7 mouse cellular contexts compared by ENCODE assay signal in the genomic region with DNA sequence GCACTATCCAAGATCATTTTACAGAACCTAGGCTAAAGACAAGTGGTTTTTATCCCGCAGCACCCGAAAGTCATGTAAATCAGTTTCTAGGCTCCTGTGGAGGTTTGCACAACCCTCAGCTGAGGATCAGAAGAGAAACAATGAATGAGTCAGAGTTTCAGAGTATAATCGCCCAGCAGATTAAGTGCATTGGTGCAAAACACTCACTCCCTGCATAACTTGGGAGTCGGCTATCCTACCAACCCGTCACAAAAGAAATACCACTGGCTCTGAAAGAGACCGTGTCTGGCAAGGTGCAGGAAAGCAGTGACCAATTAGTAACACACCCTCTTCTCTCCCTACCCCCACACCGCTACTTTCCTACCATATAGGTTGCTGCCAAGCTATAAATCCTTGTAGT. TPM values are rescaled to one million over a fixed set of nuclear protein-coding genes. Genes with fewer than 3 reads are reported as not detected.
DNase-seq lines count a peak whose midpoint lies in the region; ATAC-seq and TF ChIP-seq lines count a peak whose summit lies in the region.

No protein-coding gene starts in this region.

- no peak for ATAC-seq in liver, embryonic 15.5 days (ENCODE audit: insufficient read depth)
- no peak for ATAC-seq in stomach, embryonic 14.5 days (ENCODE audit: insufficient number of reproducible peaks, insufficient read depth, low FRiP score, low read depth)

- TF ChIP-seq CTCF in testis, adult 2 months (IDR thresholded peaks at IDR 0.05; ENCODE audit: control insufficient read depth, insufficient read depth, insufficient replicate concordance, low read depth, low read length) = no peak
- no peak for TF ChIP-seq CTCF in cortical plate, adult 2 months (IDR thresholded peaks at IDR 0.05; ENCODE audit: extremely low read depth, insufficient read depth, low read length)

- peaks cover 8% of the 10 kb centered on the region for H3K4me1 ChIP-seq in testis, adult 2 months (ENCODE audit: control insufficient read depth, insufficient read depth, low read length)
- H3K4me1 ChIP-seq in cortical plate, adult 2 months (ENCODE audit: control insufficient read depth, insufficient read depth, low read length) = peaks cover 3% of the 10 kb centered on the region; the same call in 1 of the 2 replicates
- peaks cover 66% of the 10 kb centered on the region for H3K4me1 ChIP-seq in liver, embryonic 15.5 days (replicated peaks)
- H3K4me1 ChIP-seq in stomach, embryonic 14.5 days (ENCODE audit: control insufficient read depth, insufficient read depth, low read length) = peaks cover 28% of the 10 kb centered on the region

- intact Hi-C loops in heart, postnatal 10 days (cut with DNase I) = loop anchor here (5.0 kb wide), 1 partner anchor 36 kb away; no protein-coding TSS in a partner anchor

- no peaks in the 10 kb centered on the region for H3K27me3 ChIP-seq in testis, adult 2 months (ENCODE audit: control insufficient read depth, insufficient read depth, low read length)
- H3K27me3 ChIP-seq in liver, embryonic 15.5 days = no peaks in the 10 kb centered on the region
- no peaks in the 10 kb centered on the region for H3K27me3 ChIP-seq in stomach, embryonic 14.5 days (ENCODE audit: control insufficient read depth, insufficient read depth, low read length)

- H3K9ac ChIP-seq in liver, embryonic 15.5 days = peak overlapping the region; percentile 22
- no peak overlapping the region for H3K9ac ChIP-seq in stomach, embryonic 14.5 days (replicated peaks; ENCODE audit: low read depth, low read length)

- H3K27ac ChIP-seq in testis, adult 2 months (ENCODE audit: control insufficient read depth, insufficient read depth, low read depth, low read length) = peak overlapping the region; percentile 71
- peak overlapping the region; percentile 57 for H3K27ac ChIP-seq in cortical plate, adult 2 months (ENCODE audit: insufficient read depth, low read length)
- peak overlapping the region; percentile 83 for H3K27ac ChIP-seq in liver, embryonic 15.5 days (replicated peaks)
- peak overlapping the region; percentile 87 for H3K27ac ChIP-seq in stomach, embryonic 14.5 days (ENCODE audit: low read length)

- no peak for TF ChIP-seq POLR2A in testis, adult 2 months (IDR thresholded peaks at IDR 0.05; ENCODE audit: control insufficient read depth, low read depth, low read length)
- TF ChIP-seq POLR2A in cortical plate, adult 2 months (IDR thresholded peaks at IDR 0.05; ENCODE audit: extremely low read depth, insufficient read depth, low read length) = no peak

- H3K4me2 ChIP-seq in liver, embryonic 15.5 days = peak overlapping the region; percentile 75
- peak overlapping the region; percentile 87 for H3K4me2 ChIP-seq in stomach, embryonic 14.5 days (replicated peaks; ENCODE audit: low read depth, low read length)

- H3K9me3 ChIP-seq in liver, embryonic 15.5 days (replicated peaks) = no peaks in the 10 kb centered on the region
- no peaks in the 10 kb centered on the region for H3K9me3 ChIP-seq in stomach, embryonic 14.5 days (ENCODE audit: control insufficient read depth, low read depth, low read length)

- H3K4me3 ChIP-seq in testis, adult 2 months (ENCODE audit: control insufficient read depth, low read depth, low read length) = peak overlapping the region; percentile 56; the same call in 1 of the 2 replicates
- H3K4me3 ChIP-seq in cortical plate, adult 2 months (ENCODE audit: insufficient read depth, low read length) = peak overlapping the region; percentile 10
- H3K4me3 ChIP-seq in liver, embryonic 15.5 days (replicated peaks) = peak overlapping the region; percentile 71
- peak overlapping the region; percentile 71 for H3K4me3 ChIP-seq in stomach, embryonic 14.5 days (ENCODE audit: low read depth, low read length)

- WGBS in liver, embryonic 15.5 days (ENCODE audit: insufficient replicate concordance) = 54% methylated on average over 7 of the region's 7 CpGs
- WGBS in stomach, embryonic 14.5 days = 9% methylated on average over 7 of the region's 7 CpGs

- H3K36me3 ChIP-seq in testis, adult 2 months (ENCODE audit: control insufficient read depth, insufficient read depth, low read length) = no peaks in the 10 kb centered on the region
- peaks cover 27% of the 10 kb centered on the region for H3K36me3 ChIP-seq in liver, embryonic 15.5 days (replicated peaks)
- H3K36me3 ChIP-seq in stomach, embryonic 14.5 days (ENCODE audit: control insufficient read depth, insufficient read depth, low read length) = peaks cover 8% of the 10 kb centered on the region; the same call in 1 of the 2 replicates

- no peak for DNase-seq in testis, postnatal 10 days (ENCODE audit: low spot score)
- peak; percentile 40 to 41 for DNase-seq in heart, postnatal 10 days
- DNase-seq in spleen, adult 18-20 months = no peak

RNA-seq across cellular contexts. Expression of a gene that starts 3.4 kb away (rescaled TPM):
- polyA plus RNA-seq in testis, adult 2 months (2012; rRNA removed) = 35.4 and 43.8 TPM in 2 replicates
- polyA plus RNA-seq in cortical plate, adult 2 months (2012; rRNA removed) = 71.3 and 72.4 TPM in 2 replicates
- total RNA-seq in heart, postnatal 10 days (2021) = 10 to 100 TPM; 84.2 to 86.2 TPM
- 33.8 and 34.7 TPM in 2 replicates for polyA plus RNA-seq in liver, embryonic 15.5 days (2015; fragmentation: Nextera tagmentation; extraction: Ambion mirVana)
- polyA plus RNA-seq in stomach, embryonic 14.5 days (2014; fragmentation: Nextera tagmentation; extraction: Ambion mirVana) = 58.9 and 60.5 TPM in 2 replicates

Comparison
In these comparisons a context has a peak if more than half of its experiments do, and no peak if none do; other contexts are left out.
1. H3K4me3 ChIP-seq: peak in every context shown above with its lines; median percentile 71 in liver, embryonic 15.5 days; 71 in stomach, embryonic 14.5 days; 56 in testis, adult 2 months; 10 in cortical plate, adult 2 months.
2. DNase-seq: peak in heart, postnatal 10 days (2 of 2); none in testis, postnatal 10 days (single experiment) and spleen, adult 18-20 months (0 of 2).
3. Peak in every context shown above with its lines, with median percentiles within 50 percentile points of each other: H3K27ac ChIP-seq.